Mouse (Mus musculus) neural tube, embryonic 15.5 days (tissue): ENCODE measurements at regions not wholly inside any gene's neighbourhood (a gene's known extent, or its start where the extent isn't known, plus 50 kb on each side); places are given as distances from the start of the nearest gene placed in this dataset.

Experiments used
- ATAC-seq: fragments of 200-750 bp; cut with Nextera tagmentation; 2 replicates; pipeline ENCODE4 v1.8.0; 2017; ENCODE audit warnings: mild to moderate bottlenecking, moderate TSS enrichment, moderate library complexity; ENCODE audit not compliant: low FRiP score
- H3K27ac ChIP-seq: fragments of 300-500 bp; sonication (generic); replicated peaks from 2 replicates; pipeline ENCODE4 v1.5.1; 2015; ENCODE audit warnings: mild to moderate bottlenecking, inconsistent platforms
- H3K27me3 ChIP-seq: fragments of 300-500 bp; sonication (generic); replicated peaks from 2 replicates; pipeline ENCODE4 v1.6.1; 2015; ENCODE audit warnings: inconsistent platforms
- H3K36me3 ChIP-seq: fragments of 300-500 bp; sonication (generic); 2 replicates; pipeline ENCODE4 v1.6.1; 2015; ENCODE audit warnings: inconsistent platforms
- H3K4me1 ChIP-seq: fragments of 300-500 bp; sonication (generic); 2 replicates; pipeline ENCODE4 v1.6.1; 2015; ENCODE audit warnings: inconsistent platforms
- H3K4me2 ChIP-seq: fragments of 300-500 bp; sonication (generic); 2 replicates; pipeline ENCODE4 v1.6.1; 2015; ENCODE audit warnings: inconsistent platforms, mild to moderate bottlenecking, moderate library complexity
- H3K4me3 ChIP-seq: fragments of 300-500 bp; sonication (generic); replicated peaks from 2 replicates; pipeline ENCODE4 v1.5.1; 2015; ENCODE audit warnings: mild to moderate bottlenecking, inconsistent platforms
- H3K9ac ChIP-seq: fragments of 300-500 bp; sonication (generic); replicated peaks from 2 replicates; pipeline ENCODE4 v1.6.1; 2015; ENCODE audit warnings: mild to moderate bottlenecking, inconsistent platforms
- H3K9me3 ChIP-seq: fragments of 300-500 bp; sonication (generic); replicated peaks from 2 replicates; pipeline ENCODE4 v1.6.1; 2016; ENCODE audit warnings: inconsistent platforms
- WGBS: fragments of 180-500 bp; shearing (Covaris S2); methylation state at CpG from one replicate; pipeline ENCODE4 v1.1.7; 2015; ENCODE audit warnings: mixed read lengths; 5-methylcytosine and 5-hydroxymethylcytosine counted together

DNA sequence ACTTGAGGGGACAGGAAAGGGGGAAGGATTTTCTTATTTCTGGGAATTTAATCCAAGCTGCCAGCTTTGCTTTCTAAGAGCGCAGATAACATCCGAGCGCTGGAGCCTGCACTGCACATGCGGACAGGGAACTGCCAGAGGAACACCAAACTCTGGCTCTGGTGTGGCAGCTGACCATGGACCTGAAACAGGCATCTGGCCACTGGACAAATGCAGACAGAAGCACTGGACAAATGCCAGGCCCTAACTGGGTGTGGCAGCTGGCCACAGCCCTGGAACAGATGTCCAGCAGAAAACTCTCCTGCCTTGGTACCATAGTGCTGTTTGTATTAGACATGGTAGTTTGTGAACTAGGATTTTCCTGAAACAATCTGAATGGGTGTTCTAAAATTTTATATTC is 315.2 kb upstream of the Sox11 start:
- Histone ChIP-seq H3K9ac (no peak overlapping the region), H3K4me1 (peaks cover 3% of the 10 kb centered on the region; the same call in 1 of the 2 replicates), H3K27me3 (no peaks in the 10 kb centered on the region), H3K4me2 (no peak overlapping the region), H3K9me3 (no peaks in the 10 kb centered on the region), H3K36me3 (no peaks in the 10 kb centered on the region), H3K27ac (no peak overlapping the region), H3K4me3 (no peak overlapping the region)
- WGBS: 85% methylated on average over 4 of the region's 4 CpGs
- no peak for ATAC-seq

DNA sequence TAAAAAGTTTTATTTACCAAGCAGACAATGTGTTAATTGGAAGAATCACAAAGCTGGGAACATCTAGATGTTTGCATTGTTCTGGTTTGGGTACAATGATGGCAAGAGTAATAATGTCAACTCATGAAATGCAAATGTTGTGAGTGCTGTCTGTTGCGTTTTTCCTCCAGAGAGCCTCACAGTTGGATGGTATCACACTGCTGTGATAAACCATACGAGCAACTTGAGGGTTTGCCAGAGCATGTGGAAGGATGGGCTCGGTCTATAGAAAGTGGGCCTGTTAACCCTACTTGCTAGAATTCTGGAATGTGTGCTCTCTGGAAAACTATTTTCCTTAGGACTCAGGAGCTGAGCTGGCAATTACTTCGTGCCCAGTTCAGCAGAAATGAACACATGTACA is 311.2 kb upstream of the Sox11 start:
- 69% methylated on average over 4 of the region's 4 CpGs for WGBS
- no peak for ATAC-seq
- Histone ChIP-seq H3K27me3 (no peaks in the 10 kb centered on the region), H3K27ac (no peak overlapping the region), H3K9ac (no peak overlapping the region), H3K4me3 (no peak overlapping the region), H3K9me3 (no peaks in the 10 kb centered on the region), H3K4me1 (peaks cover 3% of the 10 kb centered on the region; the same call in 1 of the 2 replicates), H3K36me3 (no peaks in the 10 kb centered on the region), H3K4me2 (no peak overlapping the region)

DNA sequence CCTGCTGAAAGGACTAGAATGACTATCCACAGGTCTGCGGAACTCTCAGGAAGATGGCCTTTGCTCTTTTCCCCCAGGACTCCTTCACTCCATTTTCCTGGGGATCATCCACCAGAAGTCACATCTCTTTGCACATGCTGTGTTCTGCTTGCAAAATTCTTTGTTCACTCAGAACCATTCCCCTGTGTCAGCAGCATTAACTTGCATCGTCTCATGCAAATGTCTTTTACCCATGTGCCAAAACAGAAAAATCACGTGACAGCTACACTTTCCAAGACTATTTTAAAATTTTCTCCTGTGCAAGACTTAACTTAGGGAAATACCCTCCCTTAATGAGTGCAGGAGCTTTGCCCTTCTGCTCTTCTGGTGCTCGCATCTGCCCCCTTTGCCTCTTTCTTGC is 306.2 kb upstream of the Sox11 start:
- no peak overlapping the region for H3K27ac ChIP-seq
- H3K4me3 ChIP-seq: no peak overlapping the region
- H3K9me3 ChIP-seq: no peaks in the 10 kb centered on the region
- H3K9ac ChIP-seq: no peak overlapping the region
- H3K4me1 ChIP-seq: peaks cover 11% of the 10 kb centered on the region
- WGBS: 82% methylated on average over 4 of the region's 4 CpGs
- no peaks in the 10 kb centered on the region for H3K27me3 ChIP-seq
- ATAC-seq: no peak
- no peak overlapping the region for H3K4me2 ChIP-seq
- no peaks in the 10 kb centered on the region for H3K36me3 ChIP-seq

DNA sequence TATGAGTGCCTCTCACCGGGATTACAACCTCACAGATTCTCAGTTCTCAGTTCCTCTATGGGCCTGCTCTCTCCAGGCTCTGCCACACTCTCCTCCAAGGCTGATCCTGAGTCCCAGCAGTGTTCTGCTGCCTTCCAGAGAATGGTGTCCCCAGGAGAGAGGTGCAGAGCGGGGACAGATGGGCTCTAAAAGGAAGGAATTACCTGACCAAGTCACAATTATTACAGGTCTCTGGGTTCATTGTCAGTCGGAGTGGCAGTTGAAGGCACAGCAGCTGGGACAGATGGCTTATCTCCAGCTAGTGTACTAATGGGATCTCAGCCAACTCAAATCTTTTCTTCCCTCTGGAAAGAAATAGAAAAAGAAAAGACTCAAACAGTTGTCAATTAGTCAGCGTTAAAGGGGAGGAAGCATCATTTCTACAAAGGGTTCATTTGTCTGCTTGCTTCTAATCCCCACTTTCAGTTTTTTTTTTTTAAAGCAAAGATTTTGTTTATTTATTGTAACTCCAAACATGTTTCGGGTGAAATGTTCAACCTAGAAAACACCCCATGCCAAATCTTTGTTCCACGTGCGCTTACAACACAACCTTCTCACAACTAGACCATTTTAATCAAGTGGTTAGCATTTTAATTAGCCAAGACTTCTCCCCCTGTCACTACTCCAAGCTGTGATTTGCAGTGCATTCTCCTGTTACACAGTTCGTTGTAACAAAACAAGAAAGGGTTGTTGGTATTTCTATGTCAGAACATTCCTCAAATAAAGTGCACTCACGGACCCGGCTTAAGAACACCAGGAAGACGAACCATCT is 304.3 kb upstream of the Sox11 start:
- no peaks in the 10 kb centered on the region for H3K36me3 ChIP-seq
- ATAC-seq: no peak
- H3K9ac ChIP-seq: no peak overlapping the region
- H3K4me2 ChIP-seq: no peak overlapping the region
- H3K27ac ChIP-seq: no peak overlapping the region
- H3K27me3 ChIP-seq: no peaks in the 10 kb centered on the region
- 44% methylated on average over 11 of the region's 11 CpGs for WGBS
- no peaks in the 10 kb centered on the region for H3K9me3 ChIP-seq
- no peak overlapping the region for H3K4me3 ChIP-seq
- H3K4me1 ChIP-seq: peaks cover 11% of the 10 kb centered on the region

DNA sequence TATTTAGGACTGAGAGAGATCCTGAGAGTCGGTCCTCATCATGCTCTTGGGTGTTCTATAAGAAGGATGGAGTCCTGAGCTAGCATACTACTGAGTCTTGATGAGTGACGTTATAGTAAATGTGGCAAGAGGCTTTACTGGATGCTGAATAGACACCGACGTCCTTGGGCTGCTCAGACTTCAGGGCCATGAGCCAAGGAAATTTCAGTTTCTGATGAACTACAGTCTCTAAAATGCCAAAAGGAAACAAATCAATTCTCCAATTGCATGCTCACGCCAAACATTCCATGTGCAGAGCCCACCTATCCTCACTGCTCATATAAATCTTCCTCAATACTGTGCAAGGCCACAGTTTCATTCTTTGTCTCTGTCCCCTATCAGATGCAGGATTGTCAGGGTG is 277.2 kb upstream of the Sox11 start:
- Histone ChIP-seq H3K4me1 (no peaks in the 10 kb centered on the region), H3K27ac (no peak overlapping the region), H3K36me3 (no peaks in the 10 kb centered on the region), H3K9ac (no peak overlapping the region), H3K4me3 (no peak overlapping the region), H3K27me3 (no peaks in the 10 kb centered on the region), H3K9me3 (no peaks in the 10 kb centered on the region), H3K4me2 (no peak overlapping the region)
- WGBS: 58% methylated on average over 5 of the region's 5 CpGs
- no peak for ATAC-seq

DNA sequence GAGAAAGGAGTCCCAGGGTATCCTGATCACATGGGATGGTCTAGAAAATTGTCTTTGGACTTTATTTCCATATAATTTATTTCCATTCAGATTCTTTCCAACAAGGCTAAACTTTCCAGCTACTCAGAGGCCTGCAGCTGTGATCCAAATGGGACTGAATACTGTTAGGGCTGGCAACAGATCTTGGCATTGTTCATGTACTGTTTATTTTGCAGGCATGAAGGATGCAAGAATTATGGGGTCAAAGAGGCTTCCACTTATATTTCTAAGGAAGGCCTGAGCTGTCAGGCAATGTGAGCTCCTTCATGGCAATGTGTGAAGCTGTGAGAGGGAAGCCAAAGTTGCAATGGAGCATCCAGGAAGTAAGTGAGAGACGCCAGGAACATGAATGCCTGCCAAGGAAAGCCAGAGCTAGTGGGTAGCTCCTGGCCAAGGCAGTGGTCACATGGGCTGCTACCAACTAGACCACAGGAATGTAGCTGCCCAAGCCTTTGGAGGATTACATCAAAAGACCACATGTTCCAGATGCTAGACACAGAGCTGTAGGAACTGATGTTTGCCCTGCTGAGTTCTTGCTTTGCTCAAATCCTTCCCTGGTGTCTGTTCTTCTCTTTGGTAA is 261.8 kb upstream of the Sox11 start:
- H3K27me3 ChIP-seq: no peaks in the 10 kb centered on the region
- no peak overlapping the region for H3K4me3 ChIP-seq
- no peak for ATAC-seq
- H3K27ac ChIP-seq: no peak overlapping the region
- no peak overlapping the region for H3K9ac ChIP-seq
- H3K9me3 ChIP-seq: no peaks in the 10 kb centered on the region
- WGBS: 71% methylated on average over 1 of the region's 1 CpGs
- peaks cover under 1% of the 10 kb centered on the region; the same call in 1 of the 2 replicates for H3K4me1 ChIP-seq
- H3K36me3 ChIP-seq: no peaks in the 10 kb centered on the region
- H3K4me2 ChIP-seq: no peak overlapping the region

DNA sequence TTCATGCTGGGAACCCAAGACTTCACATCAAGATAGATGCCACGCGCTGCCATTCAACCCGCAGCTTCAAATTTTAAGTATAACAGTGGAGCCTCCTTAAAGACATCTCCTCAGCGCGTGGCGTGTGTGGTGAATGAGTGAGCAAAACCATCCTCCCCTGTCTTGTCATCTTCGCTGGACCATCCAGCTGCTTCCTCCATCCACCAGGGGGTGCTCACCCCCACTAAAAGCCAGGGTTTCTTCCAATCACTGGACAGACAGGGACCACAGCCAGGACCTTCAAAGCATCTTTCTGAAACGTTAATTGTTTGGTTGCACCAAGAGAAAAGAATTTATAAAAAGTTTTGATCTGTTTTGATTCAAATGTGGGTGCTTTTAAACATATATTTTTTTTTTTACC is 256.8 kb upstream of the Sox11 start:
- no peaks in the 10 kb centered on the region for H3K9me3 ChIP-seq
- peaks cover 7% of the 10 kb centered on the region; the same call in 1 of the 2 replicates for H3K4me1 ChIP-seq
- no peak overlapping the region for H3K4me3 ChIP-seq
- no peaks in the 10 kb centered on the region for H3K27me3 ChIP-seq
- no peak overlapping the region for H3K27ac ChIP-seq
- no peak for ATAC-seq
- H3K9ac ChIP-seq: no peak overlapping the region
- 34% methylated on average over 8 of the region's 8 CpGs for WGBS
- H3K4me2 ChIP-seq: no peak overlapping the region
- H3K36me3 ChIP-seq: no peaks in the 10 kb centered on the region

DNA sequence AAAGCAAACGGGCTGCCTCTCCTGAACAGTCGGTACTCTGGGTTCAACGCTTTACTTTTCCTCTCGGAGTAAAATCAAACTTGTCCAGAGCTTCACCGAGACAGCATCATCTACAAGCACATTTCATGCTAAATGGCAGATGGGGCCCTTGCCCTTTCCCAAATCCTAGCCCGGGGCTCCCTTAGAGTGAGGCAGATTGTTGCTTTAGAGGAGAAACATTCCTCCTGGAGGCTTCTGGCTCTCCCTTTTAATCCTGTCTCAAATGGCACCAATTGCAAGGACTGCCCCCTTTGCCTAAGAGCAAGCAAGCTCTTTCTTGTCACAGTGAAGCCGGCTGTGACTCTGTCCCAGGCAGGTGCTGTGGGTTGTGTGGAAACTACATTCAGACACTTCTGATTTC is 255.5 kb upstream of the Sox11 start:
- ATAC-seq: no peak
- Histone ChIP-seq H3K4me2 (no peak overlapping the region), H3K27ac (no peak overlapping the region)

DNA sequence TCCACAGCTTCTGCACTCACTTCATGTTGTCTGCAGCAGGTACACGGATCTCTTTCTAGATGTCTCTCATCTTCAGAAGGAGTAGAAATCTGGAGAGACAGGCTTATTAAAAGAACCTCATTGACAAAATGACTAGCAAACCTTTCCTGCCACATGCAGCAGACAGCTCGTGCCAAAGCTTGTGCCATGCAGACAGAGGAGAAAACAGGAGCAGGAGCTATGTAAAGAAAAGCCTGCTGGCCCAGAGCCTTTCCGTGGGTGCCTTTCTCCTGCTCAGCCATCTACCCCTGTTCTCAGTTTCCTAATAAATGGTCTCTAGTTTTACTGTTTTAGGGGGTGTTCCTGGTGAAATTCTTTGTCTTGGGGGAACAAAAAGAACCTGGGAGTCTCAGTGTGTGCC is 254.9 kb upstream of the Sox11 start:
- no peaks in the 10 kb centered on the region for H3K27me3 ChIP-seq
- no peaks in the 10 kb centered on the region for H3K36me3 ChIP-seq
- no peaks in the 10 kb centered on the region for H3K9me3 ChIP-seq
- ATAC-seq: no peak
- no peak overlapping the region for H3K9ac ChIP-seq
- H3K27ac ChIP-seq: no peak overlapping the region
- H3K4me3 ChIP-seq: no peak overlapping the region
- H3K4me2 ChIP-seq: no peak overlapping the region
- WGBS: 49% methylated on average over 3 of the region's 3 CpGs
- peaks cover 7% of the 10 kb centered on the region; the same call in 1 of the 2 replicates for H3K4me1 ChIP-seq

More for the DNA sequence above, 255.5 kb upstream of the Sox11 start:
- Histone ChIP-seq H3K36me3 (no peaks in the 10 kb centered on the region), H3K4me3 (no peak overlapping the region), H3K27me3 (no peaks in the 10 kb centered on the region), H3K4me1 (peaks cover 7% of the 10 kb centered on the region; the same call in 1 of the 2 replicates), H3K9ac (no peak overlapping the region), H3K9me3 (no peaks in the 10 kb centered on the region)
- 56% methylated on average over 7 of the region's 7 CpGs for WGBS

DNA sequence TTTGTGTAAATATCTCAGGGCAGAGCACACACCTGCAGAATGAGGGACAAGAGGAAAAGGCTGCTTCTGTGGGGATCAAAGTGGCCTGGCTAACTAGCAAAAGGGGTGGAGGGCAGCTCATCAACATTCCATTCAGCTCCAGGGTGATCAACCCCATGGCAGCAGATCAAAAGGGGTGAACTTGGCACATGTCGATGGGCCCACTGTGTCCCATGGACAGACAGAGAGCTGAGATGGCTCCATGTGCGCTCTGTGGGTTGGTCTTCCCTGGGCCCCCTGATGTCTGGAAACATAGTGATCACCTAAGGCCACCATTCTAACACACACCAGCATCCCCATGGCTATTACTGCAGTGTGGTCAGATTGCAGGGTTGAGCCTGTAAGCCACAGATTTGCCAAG is 253.2 kb upstream of the Sox11 start:
- Histone ChIP-seq H3K4me2 (no peak overlapping the region), H3K9ac (no peak overlapping the region), H3K9me3 (no peaks in the 10 kb centered on the region), H3K36me3 (no peaks in the 10 kb centered on the region), H3K27me3 (no peaks in the 10 kb centered on the region), H3K4me1 (peaks cover 7% of the 10 kb centered on the region; the same call in 1 of the 2 replicates), H3K27ac (no peak overlapping the region), H3K4me3 (no peak overlapping the region)
- no peak for ATAC-seq
- WGBS: 55% methylated on average over 2 of the region's 2 CpGs

DNA sequence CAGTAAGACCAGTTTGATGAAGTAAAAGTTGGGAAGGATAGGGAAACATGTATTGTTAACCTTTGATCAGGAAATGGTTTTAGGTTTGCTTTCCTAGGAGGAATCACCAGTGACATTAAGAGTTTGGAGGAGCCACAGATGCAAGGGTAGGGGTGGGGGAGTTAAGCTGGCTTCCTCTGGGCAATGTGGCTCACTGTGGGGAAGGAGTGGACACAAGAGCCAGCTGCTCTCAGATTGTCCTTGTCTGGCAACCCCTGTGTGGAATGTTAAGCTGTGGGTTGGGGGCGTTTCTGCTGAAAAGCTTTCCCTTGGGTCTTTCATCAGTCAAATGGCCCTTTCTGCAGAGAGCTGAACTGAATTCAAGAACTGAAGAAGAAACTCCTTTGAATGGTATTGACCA is 251.1 kb upstream of the Sox11 start:
- H3K4me2 ChIP-seq: no peak overlapping the region
- 0 out of 2 replicates have a peak, but pooled peaks cover 3% of the 10 kb centered on the region for H3K4me1 ChIP-seq
- H3K9me3 ChIP-seq: no peaks in the 10 kb centered on the region
- no peaks in the 10 kb centered on the region for H3K36me3 ChIP-seq
- no peak overlapping the region for H3K4me3 ChIP-seq
- H3K27ac ChIP-seq: no peak overlapping the region
- H3K9ac ChIP-seq: no peak overlapping the region
- no peak for ATAC-seq
- 77% methylated on average over 1 of the region's 1 CpGs for WGBS
- no peaks in the 10 kb centered on the region for H3K27me3 ChIP-seq

DNA sequence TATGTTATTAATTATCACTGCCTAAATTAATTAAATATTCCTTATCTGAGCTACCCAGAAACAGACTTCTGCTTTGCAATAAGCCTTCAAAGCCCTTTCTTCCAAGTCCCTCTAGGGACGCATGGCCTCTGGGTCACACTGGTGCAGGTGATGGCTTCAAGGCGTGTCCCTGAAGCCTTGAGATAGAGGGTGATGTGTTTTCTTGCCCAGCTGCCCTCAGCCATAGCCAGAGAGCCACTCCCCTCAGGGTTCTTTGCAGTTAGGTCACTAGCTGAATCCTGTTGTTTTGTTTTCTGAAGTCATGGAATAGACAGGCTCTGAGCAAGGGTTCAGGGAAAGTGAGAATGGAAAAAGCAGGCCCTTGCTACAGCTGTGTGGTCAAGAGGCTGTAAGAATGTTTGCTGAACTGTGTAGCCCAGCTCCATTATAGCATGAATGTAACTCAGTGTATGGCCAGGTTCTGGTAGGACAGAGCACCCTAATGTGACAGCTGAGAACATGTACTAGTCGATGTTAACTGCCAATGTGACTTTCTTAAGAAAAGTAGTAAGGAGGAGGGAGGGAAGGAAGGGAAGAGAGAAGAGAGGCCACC is 233.8 kb upstream of the Sox11 start:
- 38% methylated on average over 3 of the region's 3 CpGs for WGBS
- Histone ChIP-seq H3K4me3 (no peak overlapping the region), H3K9ac (no peak overlapping the region), H3K9me3 (no peaks in the 10 kb centered on the region), H3K27ac (0 out of 2 replicates have a peak overlapping the region, but pooled peaks have one; percentile 18), H3K4me2 (no peak overlapping the region), H3K27me3 (no peaks in the 10 kb centered on the region), H3K4me1 (peaks cover 9% of the 10 kb centered on the region), H3K36me3 (no peaks in the 10 kb centered on the region)
- no peak for ATAC-seq
